Mouse (Mus musculus): Measurements from ENCODE around the gene Bmf.

Gene Bmf

GRCm38 (mm10) chr2:118511779-118512417 lies 37.6 kb downstream of the Bmf start:
- DNase-seq, result no peak

- peak; percentile 33 for DNase-seq
Observed at GRCm38 (mm10) chr2:118510447-118511310, 38.8 kb downstream of the Bmf start.

- DNase-seq, result no peak
Observed at GRCm38 (mm10) chr2:118509688-118510446, 39.6 kb downstream of the Bmf start.

- DNase-seq, result no peak
Observed at GRCm38 (mm10) chr2:118507126-118507525, 42.4 kb downstream of the Bmf start.

- no peak for DNase-seq
Observed at GRCm38 (mm10) chr2:118500191-118500590, 49.3 kb downstream of the Bmf start.

GRCm38 (mm10) chr2:118499135-118499961 lies 50.1 kb downstream of the Bmf start:
- peak; percentile 28 for DNase-seq

- DNase-seq, result no peak
Observed at GRCm38 (mm10) chr2:118498476-118498875, 51.0 kb downstream of the Bmf start.

GRCm38 (mm10) chr2:118497890-118498289 lies 51.6 kb downstream of the Bmf start:
- DNase-seq, result no peak

GRCm38 (mm10) chr2:118495024-118495423 lies 54.5 kb downstream of the Bmf start:
- DNase-seq, result no peak

GRCm38 (mm10) chr2:118491741-118492395 lies 57.6 kb downstream of the Bmf start:
- DNase-seq, result no peak

- DNase-seq, result peak; percentile 42
Observed at GRCm38 (mm10) chr2:118491281-118491731, 58.2 kb downstream of the Bmf start.

GRCm38 (mm10) chr2:118490241-118491091 lies 59.0 kb downstream of the Bmf start:
- DNase-seq, result peak; percentile 69

GRCm38 (mm10) chr2:118487806-118488205 lies 61.7 kb downstream of the Bmf start:
- peak; percentile 50 for DNase-seq

- DNase-seq, result peak; percentile 79
Observed at GRCm38 (mm10) chr2:118486933-118487332, 62.6 kb downstream of the Bmf start.

- DNase-seq, result no peak
Observed at GRCm38 (mm10) chr2:118485415-118485814, 64.1 kb downstream of the Bmf start.

GRCm38 (mm10) chr2:118484386-118484898 lies 65.0 kb downstream of the Bmf start:
- no peak for DNase-seq

GRCm38 (mm10) chr2:118483032-118483431 lies 66.5 kb downstream of the Bmf start:
- no peak for DNase-seq

- peak; percentile 71 for DNase-seq
Observed at GRCm38 (mm10) chr2:118480886-118481285, 68.6 kb downstream of the Bmf start.

GRCm38 (mm10) chr2:118479550-118479909 lies 70.0 kb downstream of the Bmf start, which contains the start of gene Srp14:
Gene Srp14, minus strand, starts transcription at chr2:118479711.
- peak; percentile 97 for DNase-seq

- DNase-seq, result no peak
Observed at GRCm38 (mm10) chr2:118478833-118479549, 70.5 kb downstream of the Bmf start.
